Mouse (Mus musculus): ENCODE data around the gene Tm9sf4.
A peak's percentile ranks its signal among the peaks of the same experiment; 100 is the strongest.

Tm9sf4 gene

DNA sequence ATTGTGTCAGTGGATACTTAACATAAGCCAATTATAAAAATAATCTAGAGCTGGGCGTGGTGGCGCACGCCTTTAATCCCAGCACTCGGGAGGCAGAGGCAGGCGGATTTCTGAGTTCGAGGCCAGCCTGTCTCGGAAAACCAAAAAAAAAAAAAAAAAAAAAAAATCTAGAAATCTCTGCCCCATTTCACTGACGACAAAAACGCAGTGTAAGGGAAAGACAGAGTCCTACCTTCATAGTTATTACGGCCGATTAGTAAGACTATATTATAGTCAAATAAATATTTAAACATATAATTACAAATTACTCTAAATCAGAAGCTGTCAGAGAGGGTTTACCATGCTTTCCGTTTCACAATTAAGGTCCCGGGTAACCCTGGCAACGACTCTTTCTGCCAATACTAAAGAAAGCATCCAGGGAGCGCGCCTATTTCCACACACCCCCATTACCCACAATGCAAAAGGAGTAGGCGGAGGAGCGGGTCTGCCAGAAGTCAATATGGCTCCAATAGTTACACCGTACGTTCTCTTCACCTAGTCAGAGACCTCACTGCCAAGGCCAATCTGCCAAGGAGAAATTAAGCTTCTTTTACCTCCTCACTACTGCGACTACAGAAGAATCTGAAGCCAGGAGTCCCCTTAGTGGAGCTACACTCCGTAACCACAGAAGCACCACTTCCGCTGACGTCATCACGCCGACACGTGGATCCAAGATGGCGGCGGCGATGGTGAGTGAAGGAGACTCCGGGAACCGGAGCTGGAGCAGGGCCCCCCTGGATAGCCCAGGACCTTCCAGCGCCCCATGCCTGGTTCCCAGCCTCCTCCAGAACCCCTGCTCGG lies at the start of gene Tm9sf4:
Tm9sf4 (plus strand) TSS at position 460 of the 840 bp plus-strand sequence.
- peak; percentile 94 for DNase-seq

DNA sequence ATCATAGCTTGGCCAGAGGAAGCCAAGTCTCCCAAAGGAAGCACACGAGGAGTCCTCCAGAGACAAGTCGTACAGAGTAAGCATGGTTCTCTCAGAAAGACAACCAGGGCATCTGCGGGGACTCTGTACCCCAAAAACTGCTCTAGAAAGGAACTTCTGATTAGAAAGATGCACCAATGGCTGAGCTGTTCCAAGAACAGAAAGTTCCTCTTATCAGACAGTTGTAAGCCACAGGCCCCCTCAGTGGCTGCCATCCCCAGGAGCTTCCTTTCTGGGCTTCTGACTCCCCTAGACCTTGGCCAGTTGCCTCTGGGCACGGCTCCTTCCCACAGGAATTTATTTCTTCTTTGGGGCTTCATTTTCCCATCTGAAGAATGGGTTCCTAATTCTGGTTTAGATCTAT lies 45.4 kb upstream of the Tm9sf4 start:
- DNase-seq, result no peak

- DNase-seq, result no peak
These were observed 44.0 kb upstream of the Tm9sf4 start for GRCm38 (mm10) chr2:153117051-153117486.

DNA sequence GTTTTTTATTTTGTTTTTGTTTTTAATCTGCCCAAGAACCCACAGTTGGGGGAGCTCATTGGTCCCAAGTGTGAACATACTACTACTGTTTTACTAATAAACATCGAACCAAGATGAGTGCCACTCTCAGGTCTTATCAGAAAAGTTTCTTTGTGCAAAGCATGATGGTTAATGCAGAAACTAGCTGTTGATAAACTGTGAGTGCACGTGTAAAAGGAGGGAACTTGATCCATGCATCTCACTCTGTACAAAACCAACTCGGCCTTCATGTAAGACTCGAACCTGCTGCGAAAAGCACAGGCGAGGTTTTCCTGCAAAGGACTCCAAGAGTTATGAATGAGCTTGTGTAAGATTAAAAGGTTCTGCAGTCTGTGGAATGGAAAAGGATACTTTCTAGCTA lies 41.6 kb upstream of the Tm9sf4 start:
- no peak for DNase-seq

DNA sequence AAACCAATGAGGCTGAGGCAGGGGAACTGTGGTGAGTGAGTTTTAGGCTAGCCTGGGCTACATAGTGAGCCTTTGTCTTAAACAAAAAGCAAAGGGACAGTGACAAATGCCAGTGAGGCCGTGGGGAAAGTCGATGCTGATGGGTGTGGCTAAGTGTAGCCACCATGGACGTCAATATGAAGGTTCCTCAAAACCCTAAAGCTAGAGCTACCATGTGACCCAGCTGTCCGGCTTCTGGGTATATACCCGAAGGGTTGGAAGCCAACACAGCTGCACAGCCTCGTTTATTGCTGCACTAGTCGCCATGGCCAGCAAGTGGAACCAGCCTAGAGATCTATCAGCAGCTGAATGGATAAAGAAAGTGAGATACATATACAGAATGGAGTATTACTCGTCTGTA lies 41.0 kb upstream of the Tm9sf4 start:
- DNase-seq, result no peak

DNA sequence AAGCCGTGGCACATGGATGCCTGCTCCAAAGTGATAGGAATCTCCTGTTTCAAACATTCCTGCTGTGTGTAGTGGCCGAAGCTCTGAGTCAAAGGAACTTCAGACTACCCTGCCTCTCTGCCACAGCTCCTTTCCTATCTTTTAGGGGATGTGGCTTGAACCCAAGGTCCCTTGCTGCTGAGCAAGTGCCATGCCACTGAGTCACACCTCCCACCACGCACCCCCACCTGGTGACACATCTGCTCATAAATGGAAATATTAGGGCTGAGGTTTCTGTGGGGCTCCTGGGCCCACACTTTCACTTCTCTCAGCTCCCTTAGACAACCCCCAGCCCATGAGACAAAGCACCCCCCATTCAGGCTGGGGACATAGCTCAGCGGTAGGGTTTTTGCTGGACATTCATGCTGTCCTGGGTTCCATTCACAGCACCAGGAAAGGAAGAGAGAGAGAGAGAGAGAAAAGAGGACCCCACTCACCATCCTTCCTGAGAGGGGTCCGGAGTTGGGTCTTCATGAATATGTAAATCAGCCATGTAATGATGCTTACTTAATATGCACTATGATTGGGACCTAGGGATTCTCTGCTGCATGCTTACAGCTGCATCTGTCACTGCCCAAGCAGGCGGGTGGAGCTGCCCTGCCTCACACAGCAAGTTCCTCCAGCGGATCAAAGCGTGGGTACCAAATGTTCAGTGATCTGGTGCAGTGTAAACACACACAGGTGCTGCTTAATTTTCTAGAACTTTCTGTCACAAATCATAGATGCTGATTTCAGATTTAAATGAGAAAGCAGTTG lies 39.1 kb upstream of the Tm9sf4 start:
- no peak for DNase-seq

DNA sequence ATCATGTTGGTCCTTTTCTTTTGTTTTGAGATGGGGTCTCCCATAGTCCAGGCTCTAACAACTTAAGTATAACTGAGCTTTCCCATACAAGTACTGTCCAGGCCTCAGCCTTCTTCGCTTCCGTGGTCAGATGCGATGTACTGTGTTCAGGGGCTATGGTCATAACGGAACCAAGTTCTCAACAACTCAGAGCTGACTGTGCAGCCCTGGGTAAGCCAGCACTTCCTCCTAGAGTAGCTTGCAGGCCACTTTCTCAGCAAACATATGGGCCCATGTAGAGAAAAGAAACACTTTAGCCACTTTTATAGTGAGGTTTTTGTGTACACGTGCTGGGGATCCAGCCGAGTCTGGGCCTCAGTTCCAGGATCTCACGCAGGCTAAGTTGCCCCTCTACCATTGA lies 38.4 kb upstream of the Tm9sf4 start:
- no peak for DNase-seq

GRCm38 (mm10) chr2:153125875-153126274 lies 35.2 kb upstream of the Tm9sf4 start:
- DNase-seq, result no peak

GRCm38 (mm10) chr2:153131019-153131418 lies 30.1 kb upstream of the Tm9sf4 start:
- DNase-seq, result no peak

GRCm38 (mm10) chr2:153134237-153134636 lies 26.9 kb upstream of the Tm9sf4 start:
- DNase-seq, result no peak

GRCm38 (mm10) chr2:153136211-153136610 lies 24.9 kb upstream of the Tm9sf4 start:
- no peak for DNase-seq

GRCm38 (mm10) chr2:153139158-153139557 lies 21.9 kb upstream of the Tm9sf4 start:
- no peak for DNase-seq

- DNase-seq, result peak; percentile 13
These were observed 21.0 kb upstream of the Tm9sf4 start for GRCm38 (mm10) chr2:153139996-153140613.

- peak; percentile 38 for DNase-seq
These were observed 18.4 kb upstream of the Tm9sf4 start for GRCm38 (mm10) chr2:153142620-153143199.

- no peak for DNase-seq
These were observed 15.8 kb upstream of the Tm9sf4 start for GRCm38 (mm10) chr2:153145346-153145745.

GRCm38 (mm10) chr2:153147236-153147635 lies 13.9 kb upstream of the Tm9sf4 start:
- DNase-seq, result no peak

- peak; percentile 65 for DNase-seq
These were observed 13.4 kb upstream of the Tm9sf4 start for GRCm38 (mm10) chr2:153147715-153148114.

GRCm38 (mm10) chr2:153149742-153150141 lies 11.4 kb upstream of the Tm9sf4 start:
- no peak for DNase-seq

DNA sequence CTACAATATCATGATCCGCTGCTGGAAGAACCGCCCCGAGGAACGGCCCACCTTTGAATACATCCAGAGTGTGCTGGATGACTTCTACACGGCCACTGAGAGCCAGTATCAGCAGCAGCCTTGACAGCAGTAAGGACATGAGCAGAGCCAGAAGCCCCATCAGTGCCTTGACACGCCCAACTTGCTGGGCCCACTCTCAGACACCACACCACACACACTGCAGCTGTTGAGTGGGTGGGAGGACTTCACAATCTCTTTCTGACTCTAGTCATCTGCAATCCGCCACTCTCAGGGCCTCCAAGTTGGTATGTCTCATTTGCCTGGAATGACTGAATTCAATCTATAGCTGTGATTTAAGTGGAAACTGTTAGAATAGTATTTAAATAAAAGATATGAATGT lies 10.1 kb upstream of the Tm9sf4 start:
- DNase-seq, result peak; percentile 59

- no peak for DNase-seq
These were observed 9.0 kb upstream of the Tm9sf4 start for GRCm38 (mm10) chr2:153151926-153152665.

DNA sequence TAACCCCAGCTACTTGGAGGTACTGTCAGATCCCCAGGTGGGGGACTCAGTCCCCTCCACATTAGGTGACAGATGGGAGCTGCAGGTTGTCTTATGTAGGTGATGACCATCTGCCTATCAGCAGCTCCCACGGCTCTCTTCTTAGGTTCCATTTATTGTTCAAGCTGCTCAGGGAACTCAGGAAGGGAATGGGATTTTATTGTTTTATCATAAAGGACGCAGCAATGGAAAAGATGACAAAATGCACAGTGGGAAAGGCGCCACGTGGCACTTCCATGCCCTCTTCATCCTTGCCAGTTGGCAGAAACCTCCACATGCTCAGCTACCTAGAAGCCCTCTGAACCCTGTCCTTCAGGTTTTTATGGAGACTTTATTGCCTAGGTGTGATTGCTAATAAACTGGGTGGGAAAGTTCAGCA lies 8.1 kb upstream of the Tm9sf4 start:
- no peak for DNase-seq

GRCm38 (mm10) chr2:153157270-153157669 lies 3.8 kb upstream of the Tm9sf4 start:
- DNase-seq, result no peak

Data from right cerebral cortex, adult 18-20 months (tissue).